Mouse (Mus musculus) cerebellum, adult 2 months (tissue): ENCODE measurements around the gene Pcgf3. TPM values are rescaled to one million over a fixed set of nuclear protein-coding genes. Genes with fewer than 3 reads are reported as not detected.

Source experiments
- DNase-seq, 2 experiments: peaks; one replicate each; pipeline ENCODE4 v3.0.0; 2021
- H3K27ac ChIP-seq: fragments of 200-500 bp; 2 replicates; pipeline ENCODE4 v1.5.1; 2012; ENCODE audit warnings: low read length, control low read depth, inconsistent platforms; ENCODE audit not compliant: insufficient read depth
- H3K27me3 ChIP-seq: fragments of 200-500 bp; 2 replicates; pipeline ENCODE4 v1.6.1; 2012; ENCODE audit warnings: inconsistent platforms, mild to moderate bottlenecking, low read length, moderate library complexity; ENCODE audit not compliant: control insufficient read depth, insufficient read depth
- H3K4me1 ChIP-seq: fragments of 200-500 bp; 2 replicates; pipeline ENCODE4 v1.6.1; 2011; ENCODE audit warnings: low read length; ENCODE audit not compliant: control insufficient read depth, insufficient read depth
- H3K4me3 ChIP-seq: fragments of 200-500 bp; replicated peaks from 2 replicates; pipeline ENCODE3; 2011; ENCODE audit warnings: mild to moderate bottlenecking, low read depth, low read length, control low read depth; ENCODE audit not compliant: insufficient read depth
- CTCF ChIP-seq: fragments of 200-500 bp; IDR thresholded peaks from 2 replicates; pipeline ENCODE4 v1.5.1; 2011; ENCODE audit warnings: low read depth, mild to moderate bottlenecking, control low read depth, low read length, moderate library complexity, borderline replicate concordance; ENCODE audit not compliant: insufficient read depth
- POLR2A ChIP-seq: fragments of 200-500 bp; IDR thresholded peaks from 2 replicates; pipeline ENCODE4 v1.6.1; 2011; ENCODE audit warnings: low read length, control low read depth, borderline replicate concordance; ENCODE audit not compliant: insufficient read depth
- WGBS: fragments of 180-500 bp; shearing (Covaris S2); methylation state at CpG from one replicate; pipeline ENCODE4 v1.1.7; 2018; 5-methylcytosine and 5-hydroxymethylcytosine counted together
- polyA plus RNA-seq: library from polyadenylated mRNA; depleted of rRNA; stranded (reverse); fragments of >200 nt; gene quantifications from 2 replicates; pipeline ENCODE4 v1.2.3, GENCODE M21; 2012; rRNA removed

Pcgf3 gene
- polyA plus RNA-seq, 1 experiment = 14.7 TPM

DNA sequence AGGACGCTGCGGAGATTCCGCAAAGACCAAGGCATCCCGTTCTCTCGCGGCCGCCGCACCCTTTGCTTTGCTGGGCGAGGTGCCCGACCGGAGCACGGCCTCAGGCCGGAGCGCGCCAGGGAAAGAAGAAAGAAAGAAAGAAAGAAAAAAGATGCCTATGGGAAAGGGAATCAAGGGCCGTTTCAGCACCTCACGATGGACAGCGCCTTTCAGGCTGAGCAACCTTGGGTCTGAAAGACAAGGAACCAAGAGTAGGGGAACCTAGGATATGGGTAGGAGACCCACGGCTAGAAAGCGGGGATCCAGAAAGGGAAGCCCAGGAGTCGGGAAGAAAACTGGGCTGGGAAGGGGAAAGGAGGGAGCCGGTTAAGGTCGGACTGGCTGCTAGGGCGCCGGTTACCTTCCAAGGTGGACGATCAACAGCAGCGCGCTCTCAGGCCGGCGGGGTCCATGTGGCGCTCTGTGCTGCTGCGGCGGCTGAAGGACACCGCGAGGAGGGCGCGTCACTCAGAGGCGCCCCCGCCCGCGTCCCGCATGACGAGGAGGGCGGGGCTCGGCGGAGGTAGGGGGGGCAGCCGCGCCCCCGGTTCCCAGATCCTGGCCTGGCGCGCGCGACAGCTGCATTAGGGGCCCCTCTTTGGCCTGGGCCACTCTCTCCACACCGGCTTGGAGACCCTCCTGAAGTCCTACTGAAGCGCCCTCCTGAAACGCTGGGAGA lies 88.6 kb downstream of the Pcgf3 start, which contains the start of gene Cplx1:
Gene Cplx1 (minus strand): TSS at position 536 of the 718 bp plus-strand sequence.
- peak within 1 kb of the TSS; percentile 93 for H3K4me3 ChIP-seq
- DNase-seq = peak; percentile 86 to 87
- peak within 1 kb of the TSS; percentile 65 for H3K27ac ChIP-seq
- peaks cover 24% of the 10 kb centered on the region for H3K4me1 ChIP-seq
- H3K27me3 ChIP-seq = no peaks in the 10 kb centered on the region
- TF ChIP-seq CTCF (no peak), POLR2A (peak; percentile 92)
- WGBS = under 1% methylated on average over 56 of the region's 56 CpGs

DNA sequence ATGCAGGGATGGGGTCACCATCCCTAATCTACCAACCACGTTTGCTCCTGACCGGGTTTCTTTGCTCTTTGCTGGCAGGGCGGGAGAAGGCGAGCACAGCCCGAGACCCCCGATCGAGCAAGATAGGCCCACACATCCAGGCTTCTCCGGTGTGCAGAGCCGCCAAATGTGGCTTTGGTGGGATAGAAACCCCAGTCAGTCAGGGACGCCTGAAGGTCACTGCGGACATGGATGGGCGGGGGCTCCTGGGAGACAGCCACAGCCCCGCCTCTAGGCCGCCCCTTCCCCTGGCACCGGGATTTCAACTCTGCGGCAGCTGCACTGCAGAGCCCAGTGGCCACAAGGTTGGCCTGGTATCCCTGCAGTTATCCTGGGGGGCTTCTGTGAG lies 89.2 kb downstream of the Pcgf3 start:
- H3K27me3 ChIP-seq = no peaks in the 10 kb centered on the region

GRCm38 (mm10) chr5:108554041-108554440 lies 93.0 kb downstream of the Pcgf3 start:
- TF ChIP-seq POLR2A = no peak
- no peak for DNase-seq
- Histone ChIP-seq H3K27me3 (no peaks in the 10 kb centered on the region), H3K27ac (no peak overlapping the region), H3K4me1 (0 out of 2 replicates have a peak, but pooled peaks cover 5% of the 10 kb centered on the region), H3K4me3 (no peak overlapping the region)
- 67% methylated on average over 1 of the region's 1 CpGs for WGBS

More for the DNA sequence above, 89.2 kb downstream of the Pcgf3 start:
- TF ChIP-seq POLR2A = no peak
- TF ChIP-seq CTCF = no peak
- no peak for DNase-seq
- peak overlapping the region; percentile 93 for H3K4me3 ChIP-seq
- peak overlapping the region; percentile 65 for H3K27ac ChIP-seq
- peaks cover 24% of the 10 kb centered on the region for H3K4me1 ChIP-seq
- 2% methylated on average over 16 of the region's 16 CpGs for WGBS

Other genes starting within 250 kb of the Pcgf3 start
- 25.7 and 27.3 TPM in 2 replicates for gene Dr1, start 192.3 kb upstream of the Pcgf3 start, polyA plus RNA-seq
- gene Pigg, start 148.6 kb upstream of the Pcgf3 start, polyA plus RNA-seq = 8.9 and 9.3 TPM in 2 replicates
- 12.5 and 13.9 TPM in 2 replicates for gene Gm42517, start 93.3 kb upstream of the Pcgf3 start, polyA plus RNA-seq
- 0.33 and 0.38 TPM in 2 replicates for gene Pde6b, start 72.8 kb upstream of the Pcgf3 start, polyA plus RNA-seq
- gene Atp5k, start 26.8 kb upstream of the Pcgf3 start, polyA plus RNA-seq = 352 and 395 TPM in 2 replicates
- 1.4 TPM in 2 replicates for gene Mfsd7a, start 12.3 kb upstream of the Pcgf3 start, polyA plus RNA-seq
- gene Cplx1, start 88.8 kb downstream of the Pcgf3 start, polyA plus RNA-seq = 459 and 564 TPM in 2 replicates
- gene Gak, start 168.5 kb downstream of the Pcgf3 start, polyA plus RNA-seq = 89.9 and 91.6 TPM in 2 replicates
- 50.8 and 52.4 TPM in 2 replicates for gene Tmem175, start 168.5 kb downstream of the Pcgf3 start, polyA plus RNA-seq
- gene Idua, start 199.1 kb downstream of the Pcgf3 start, polyA plus RNA-seq = 29.0 and 37.8 TPM in 2 replicates
- gene Dgkq, start 208.4 kb downstream of the Pcgf3 start, polyA plus RNA-seq = 89.1 and 91.8 TPM in 2 replicates
- 1.7 and 1.9 TPM in 2 replicates for gene Slc26a1, start 214.3 kb downstream of the Pcgf3 start, polyA plus RNA-seq
- gene Fgfrl1, start 231.2 kb downstream of the Pcgf3 start, polyA plus RNA-seq = 30.6 and 35.8 TPM in 2 replicates